Mouse (Mus musculus) right cerebral cortex, postnatal 4 days (tissue): ENCODE results near the gene Fcamr.

ENCODE experiments used
- DNase-seq: peaks from one replicate; pipeline ENCODE4 v3.0.0-alpha.2; 2022

The Fcamr gene

DNA sequence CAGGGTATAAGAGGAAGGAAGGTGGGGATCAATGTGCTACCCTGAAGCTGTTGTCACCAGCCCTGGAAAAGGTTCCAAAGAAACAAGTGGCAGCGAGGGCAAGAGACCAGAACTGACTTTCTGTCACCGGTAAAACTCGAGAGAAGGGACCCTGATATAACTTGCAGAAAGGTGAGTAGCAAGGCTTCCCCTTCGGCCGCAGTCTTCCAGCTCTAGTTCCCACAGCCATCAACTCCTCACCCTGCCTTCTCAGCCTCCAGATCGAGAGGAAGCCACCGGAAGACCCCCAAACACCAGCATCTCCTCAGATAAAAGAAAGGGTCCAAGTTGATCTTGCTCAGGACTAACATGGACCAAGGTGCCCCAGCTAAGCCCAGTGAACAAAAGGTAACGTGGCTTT is at the start of gene Fcamr:
TSS of gene Fcamr (plus strand) at position 301 of the 400 bp plus-strand sequence.
- DNase-seq = no peak

DNA sequence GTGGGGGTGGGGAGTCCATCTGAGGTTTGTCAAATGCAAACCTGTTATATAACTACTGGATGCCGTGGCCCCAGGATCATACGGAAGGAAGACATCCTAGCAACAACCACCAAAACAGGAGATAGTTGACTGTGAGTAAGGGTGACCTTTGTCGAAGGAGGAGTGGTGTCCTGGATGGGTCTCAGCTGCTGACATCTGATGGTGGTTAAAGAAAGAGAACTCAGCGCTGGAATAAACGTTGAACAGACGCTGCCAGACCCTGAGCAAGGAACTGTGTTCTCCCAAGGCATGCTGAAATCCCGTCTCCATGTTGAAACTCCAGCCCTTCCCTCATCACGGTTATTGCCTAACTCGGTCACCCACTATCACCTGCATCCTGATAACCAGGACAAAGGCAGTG is 41.0 kb upstream of the Fcamr start:
- no peak for DNase-seq

DNA sequence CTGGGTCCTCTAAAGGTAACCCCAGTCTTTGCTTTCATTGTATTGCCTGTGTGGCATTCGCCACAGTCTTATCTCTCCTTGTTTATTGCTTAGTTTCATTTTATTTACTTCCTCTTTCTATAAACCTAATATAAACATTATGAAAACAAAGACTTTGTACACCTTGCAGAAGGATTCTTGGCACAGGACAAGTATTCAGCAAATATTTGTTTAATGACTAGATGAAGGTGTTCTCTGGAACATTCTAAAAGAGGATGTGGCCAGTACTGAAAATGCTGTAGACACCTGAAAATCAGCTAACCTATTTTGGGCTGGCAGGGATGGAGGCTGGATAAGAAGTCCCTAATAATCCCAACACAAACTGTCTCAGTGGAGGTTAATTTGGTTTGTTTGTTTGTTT is 39.1 kb upstream of the Fcamr start:
- DNase-seq = no peak

DNA sequence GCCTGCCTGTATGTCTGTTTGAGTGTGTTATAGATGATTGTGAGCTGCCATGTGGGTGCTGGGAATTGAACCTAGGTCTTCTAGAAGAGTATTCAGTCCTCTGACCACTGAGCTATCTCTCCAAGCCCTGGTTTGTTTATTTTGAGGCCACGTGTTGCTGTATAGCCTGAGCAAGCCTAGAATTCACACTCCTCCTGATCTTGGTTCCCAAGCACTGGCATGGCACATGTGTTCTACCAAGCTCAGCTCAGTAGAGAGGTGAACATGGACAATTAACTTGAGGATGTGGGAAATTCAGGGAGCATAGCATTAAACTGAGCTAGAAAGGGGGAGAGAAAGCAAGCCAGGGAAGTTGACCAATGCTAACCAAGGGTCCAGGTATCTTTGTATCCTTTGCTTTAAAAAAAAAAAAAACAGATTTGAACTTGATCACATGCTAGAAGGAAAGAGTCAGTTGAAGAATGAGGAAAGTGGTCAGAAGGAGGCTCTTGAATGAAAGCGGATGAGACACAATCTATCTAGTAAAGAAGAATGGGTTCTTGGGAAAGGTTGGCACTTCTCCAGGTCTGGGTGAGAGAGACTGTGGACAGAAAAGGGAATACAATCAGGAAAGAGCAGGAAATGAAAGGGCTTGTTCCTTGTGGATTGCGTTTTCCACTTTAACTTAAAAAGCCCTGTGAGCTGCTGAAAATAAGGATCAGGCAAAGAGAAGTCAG is 38.5 kb upstream of the Fcamr start:
- no peak for DNase-seq

DNA sequence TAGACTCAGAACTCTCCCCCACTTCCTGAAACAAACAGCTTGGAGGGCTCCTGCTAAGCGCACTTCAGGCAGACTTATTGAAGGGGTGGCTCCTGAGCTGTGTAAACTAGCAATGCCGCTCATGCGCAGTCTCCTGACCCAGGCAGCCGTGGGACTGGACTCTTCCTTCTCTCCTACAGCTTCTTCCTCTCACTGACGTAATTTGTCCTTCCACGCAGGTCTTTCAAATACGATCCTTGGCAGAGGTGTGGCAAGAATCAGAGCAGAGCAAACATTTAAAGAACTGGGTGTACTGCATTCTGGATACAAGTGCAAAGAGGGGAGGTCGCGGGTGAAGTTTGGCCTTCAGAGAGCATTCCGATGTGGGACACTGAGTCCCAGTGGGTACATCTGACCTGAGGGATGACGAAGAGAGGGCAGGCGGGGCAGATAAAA is 36.7 kb upstream of the Fcamr start:
- DNase-seq = no peak

DNA sequence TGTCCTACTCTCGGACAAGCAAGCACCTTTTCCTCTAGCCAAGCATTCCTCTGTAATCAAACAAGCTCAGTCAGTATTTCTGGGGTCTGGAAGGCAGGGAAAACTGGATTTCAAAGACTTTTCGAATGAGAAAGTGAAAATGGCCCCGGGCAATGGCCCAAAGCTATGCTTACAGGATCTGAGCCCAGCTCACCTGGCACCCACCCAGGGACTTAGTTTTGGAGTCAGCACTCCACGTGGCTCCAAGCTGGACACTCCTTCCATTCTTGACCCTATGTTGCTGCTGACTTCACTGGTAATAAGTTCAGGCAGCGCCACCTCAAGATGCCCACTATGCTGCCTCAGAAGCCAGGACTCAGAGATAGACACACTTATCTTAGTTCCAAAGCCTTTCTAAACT is 33.6 kb upstream of the Fcamr start:
- DNase-seq = peak; percentile 16

DNA sequence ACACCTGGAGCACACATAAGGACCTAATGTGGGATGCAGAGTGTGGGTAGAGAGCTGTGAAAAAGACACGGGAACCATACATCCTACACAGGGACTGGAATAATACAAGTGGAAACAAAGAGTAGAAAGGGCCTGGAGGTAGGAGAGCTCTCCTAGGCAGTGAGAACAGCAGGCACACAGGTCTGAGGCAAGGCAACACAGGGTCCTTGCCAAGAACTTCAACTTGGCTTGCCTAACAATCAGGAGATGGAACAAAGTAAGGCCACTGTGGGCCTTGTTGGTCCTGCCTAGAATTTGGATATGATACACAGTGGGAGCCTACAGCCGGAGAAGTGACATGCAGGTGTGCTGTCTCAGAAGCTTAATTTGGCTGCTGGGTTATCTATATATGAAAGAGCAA is 30.8 kb upstream of the Fcamr start:
- no peak for DNase-seq

DNA sequence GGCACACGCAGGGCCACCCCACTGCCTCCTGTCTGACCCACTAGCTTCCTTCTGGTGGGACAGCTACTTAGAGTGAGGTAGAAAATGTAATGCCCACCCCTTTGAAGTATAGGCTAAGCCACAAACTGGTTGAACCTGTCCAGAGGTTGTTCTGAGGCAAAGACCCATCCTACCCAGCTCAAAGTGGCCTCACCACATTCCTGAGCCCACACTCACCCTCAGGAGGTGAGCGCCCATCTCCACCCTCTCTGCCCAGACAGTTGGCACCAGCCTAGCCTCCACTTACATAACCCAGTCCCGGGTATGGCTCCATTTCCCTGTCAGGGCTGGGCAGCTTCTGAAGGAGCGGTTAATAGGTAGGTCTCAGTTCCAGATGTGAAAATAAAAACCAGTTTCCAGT is 30.2 kb upstream of the Fcamr start:
- DNase-seq = no peak

DNA sequence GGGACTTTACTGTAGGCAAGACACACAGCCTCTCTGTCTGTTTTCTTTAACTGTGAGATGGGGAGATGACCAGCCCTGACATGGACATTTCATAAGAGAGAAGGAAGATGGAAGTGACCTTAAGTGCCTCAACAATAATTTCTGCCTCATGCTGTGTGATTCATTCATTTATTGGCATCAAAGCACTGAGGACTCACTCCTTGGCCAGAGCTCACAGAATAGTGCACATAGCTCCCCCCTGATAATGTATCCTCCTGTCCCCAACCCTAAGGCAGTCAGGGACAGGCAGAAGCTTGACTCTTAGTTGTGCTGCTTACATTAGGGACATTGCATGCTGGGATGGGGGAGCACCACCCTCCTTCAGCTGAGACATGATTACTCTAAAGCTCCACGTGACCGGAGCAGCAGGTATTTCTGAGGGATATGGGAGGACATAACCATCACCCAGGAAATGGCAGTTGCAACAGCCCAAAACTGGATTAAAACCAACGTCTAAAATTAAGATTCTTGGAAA is 29.7 kb upstream of the Fcamr start:
- no peak for DNase-seq

DNA sequence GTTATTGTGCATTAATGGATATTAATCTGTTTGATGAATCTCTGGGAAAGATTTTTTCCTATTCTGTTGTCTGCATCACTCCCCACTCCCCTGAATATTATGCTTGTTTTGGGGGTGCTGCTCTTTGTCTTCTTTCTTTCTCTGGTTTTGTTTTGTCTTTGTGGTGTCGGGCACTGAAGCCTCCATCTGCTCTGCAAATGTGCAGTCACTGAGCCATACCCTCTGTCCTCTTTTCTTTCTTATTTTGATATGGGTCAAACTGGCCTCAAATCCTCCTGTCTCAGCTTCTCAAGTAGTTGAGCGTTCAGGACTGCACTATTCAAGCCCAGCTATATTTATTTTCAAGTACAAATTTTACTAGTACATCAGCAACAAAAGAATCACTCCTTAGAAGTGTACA is 25.5 kb upstream of the Fcamr start:
- DNase-seq = no peak

DNA sequence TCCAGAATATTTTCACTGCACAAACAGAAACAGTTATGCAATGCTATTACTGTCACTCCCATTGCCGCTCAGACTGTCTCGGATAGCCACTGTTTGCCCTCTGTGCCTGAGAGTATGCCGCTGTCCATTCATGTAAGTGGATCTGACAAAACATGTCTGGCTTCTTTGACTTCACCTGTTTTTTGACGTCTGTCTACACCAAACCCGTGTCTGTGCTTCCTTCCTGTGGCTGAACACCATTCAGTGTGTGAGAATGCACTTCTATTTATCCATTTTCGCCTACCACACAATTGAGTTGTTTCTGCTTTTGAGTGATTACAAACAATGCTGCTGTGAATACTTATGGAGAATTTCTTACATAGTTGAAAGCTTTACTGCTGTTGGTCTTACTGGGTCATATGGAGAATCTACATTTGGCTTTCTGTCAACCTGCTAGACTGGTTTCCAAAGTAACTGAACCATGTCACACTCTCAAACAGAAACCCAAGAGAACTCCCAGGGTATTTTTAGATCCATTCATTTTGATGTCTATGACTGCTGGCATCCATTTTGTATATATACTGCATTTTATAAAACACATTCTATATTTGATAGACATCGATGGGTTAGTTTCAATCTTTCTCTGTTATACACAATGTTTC is 24.9 kb upstream of the Fcamr start:
- DNase-seq = no peak

DNA sequence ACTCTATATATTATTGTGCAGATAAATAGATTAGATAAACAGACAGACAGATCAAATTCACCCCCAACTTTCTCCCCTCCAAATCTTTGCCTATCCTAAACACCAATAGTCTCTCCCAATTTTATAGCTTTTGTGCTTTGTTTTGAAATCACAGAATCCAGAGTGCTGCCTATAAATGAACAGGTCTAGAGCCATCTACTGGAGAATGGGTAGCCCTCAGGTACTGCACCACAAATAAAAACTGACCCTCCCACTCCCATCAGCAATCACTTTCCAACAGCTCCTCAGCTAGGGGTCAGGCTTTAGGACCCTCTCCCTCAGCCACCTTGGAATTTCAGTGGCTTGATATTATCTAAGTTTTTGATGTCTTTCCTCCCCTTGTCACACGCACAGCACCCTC is 24.1 kb upstream of the Fcamr start:
- DNase-seq = no peak

DNA sequence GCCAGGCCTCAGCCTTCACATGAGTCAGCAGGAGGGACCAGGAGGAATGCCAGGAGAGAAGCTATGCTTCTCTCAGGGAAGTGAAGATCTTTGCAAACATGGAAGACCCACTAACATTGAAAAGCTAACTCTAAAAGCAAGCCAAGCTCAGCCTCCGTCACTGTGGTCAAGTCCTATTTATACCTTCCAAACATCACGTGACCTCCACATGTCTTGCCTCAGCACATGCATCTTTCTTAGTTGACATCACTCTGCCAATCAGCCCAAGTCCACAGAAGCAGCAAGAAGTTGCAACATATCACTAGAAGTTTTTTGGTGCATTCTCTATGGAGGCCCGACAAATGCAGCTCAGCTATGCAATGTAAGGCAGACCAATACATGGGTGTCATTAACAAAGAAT is 20.8 kb upstream of the Fcamr start:
- no peak for DNase-seq

DNA sequence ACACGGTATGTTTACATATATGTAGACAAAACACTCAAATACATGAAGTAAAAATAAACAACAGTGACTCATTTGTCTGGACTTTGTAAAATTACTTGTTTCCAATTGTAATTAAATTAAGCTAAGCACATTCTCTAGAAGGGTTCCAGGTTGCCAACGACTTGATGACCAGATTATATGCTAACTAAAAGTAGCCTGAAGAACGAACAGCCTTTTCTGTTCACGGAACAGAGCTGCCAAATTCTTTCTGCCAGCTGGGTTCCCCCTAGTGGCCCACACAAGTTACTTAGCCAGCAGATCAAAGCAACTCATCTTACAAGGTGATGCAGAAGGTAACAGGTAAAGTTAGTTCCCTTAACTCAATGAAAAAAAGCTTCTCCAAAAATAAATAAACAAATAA is 16.6 kb upstream of the Fcamr start:
- no peak for DNase-seq

DNA sequence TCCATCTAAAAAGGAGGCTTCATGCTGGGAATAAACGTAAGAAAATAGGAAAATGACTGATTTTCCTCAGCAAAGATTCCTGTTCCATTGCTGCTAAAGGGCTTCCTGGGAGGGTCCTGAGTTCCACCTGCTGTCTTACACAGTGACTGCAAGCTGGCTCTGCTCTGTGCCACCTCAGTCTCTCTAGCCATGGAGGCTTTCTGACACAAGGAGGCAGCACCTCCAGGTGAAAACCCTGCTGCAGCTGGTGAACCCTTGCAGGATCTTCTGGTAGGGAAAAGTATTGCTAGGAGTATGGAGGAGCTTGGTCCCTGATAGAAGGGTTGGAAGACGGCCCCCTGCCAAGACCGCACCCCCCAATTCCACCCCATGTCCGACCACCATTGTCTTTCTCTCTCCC is 13.7 kb upstream of the Fcamr start:
- no peak for DNase-seq

DNA sequence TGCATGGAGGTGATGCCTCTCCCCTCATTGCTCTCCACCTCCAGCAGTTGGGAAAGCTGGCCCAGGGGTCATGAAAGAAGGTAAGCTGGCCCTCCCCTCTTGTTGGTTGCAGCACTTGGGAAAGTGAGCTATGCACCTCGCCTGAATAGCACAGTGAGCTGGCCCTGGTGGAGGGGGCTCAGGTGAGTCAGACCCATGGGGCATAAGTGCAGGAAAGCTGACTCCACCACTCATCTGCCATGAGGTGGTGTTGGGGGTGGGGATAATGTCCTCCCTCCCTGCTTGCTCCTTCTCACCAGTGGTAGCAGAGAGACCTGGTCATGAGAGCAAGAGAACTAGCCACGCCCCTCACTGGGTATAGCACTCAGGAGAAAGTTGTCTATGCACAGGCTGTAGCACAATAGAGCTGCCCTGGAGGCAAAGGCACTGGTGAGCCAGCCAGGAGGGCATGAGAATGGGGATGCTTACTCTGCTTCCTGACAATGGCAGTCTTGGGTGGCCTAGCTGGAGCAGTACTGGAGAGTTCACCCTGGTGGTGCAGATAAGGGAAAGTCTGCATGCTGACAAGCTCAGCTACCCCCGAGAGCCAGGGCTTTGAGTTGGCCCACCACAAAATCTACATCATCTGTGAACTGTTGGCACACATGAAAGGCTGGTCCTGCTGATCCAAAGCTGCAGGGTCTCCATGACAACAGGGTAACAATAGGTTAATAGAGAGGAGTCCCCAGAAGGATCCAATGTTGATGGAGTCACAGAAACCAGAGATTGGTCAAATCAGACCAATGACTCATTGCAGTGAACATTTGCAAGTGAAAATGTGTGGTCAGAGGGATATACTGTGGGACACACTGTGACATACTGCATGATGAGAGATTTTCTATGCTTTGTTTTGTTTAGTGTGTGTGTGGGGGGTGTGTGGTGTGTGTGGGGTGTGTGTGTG is 10.9 kb upstream of the Fcamr start:
- no peak for DNase-seq

DNA sequence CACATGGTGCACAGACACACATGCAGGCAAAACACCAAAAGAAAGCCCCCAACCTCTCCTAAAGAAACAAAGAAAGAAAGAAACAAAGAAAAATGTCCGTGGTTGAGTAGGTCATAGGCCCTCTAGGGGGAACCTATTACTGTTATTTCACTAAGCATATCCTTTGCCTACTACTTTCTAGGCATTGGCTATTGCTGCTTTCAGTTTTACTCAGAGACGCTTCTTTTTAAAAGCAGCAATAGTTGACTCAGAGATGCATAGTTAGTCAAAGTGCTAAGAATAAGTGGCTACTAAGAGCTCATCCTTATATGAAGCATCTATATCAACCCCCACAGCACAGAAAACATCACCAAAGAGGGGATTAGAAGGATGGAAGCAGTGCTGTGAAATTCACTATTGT is 5.4 kb upstream of the Fcamr start:
- no peak for DNase-seq

DNA sequence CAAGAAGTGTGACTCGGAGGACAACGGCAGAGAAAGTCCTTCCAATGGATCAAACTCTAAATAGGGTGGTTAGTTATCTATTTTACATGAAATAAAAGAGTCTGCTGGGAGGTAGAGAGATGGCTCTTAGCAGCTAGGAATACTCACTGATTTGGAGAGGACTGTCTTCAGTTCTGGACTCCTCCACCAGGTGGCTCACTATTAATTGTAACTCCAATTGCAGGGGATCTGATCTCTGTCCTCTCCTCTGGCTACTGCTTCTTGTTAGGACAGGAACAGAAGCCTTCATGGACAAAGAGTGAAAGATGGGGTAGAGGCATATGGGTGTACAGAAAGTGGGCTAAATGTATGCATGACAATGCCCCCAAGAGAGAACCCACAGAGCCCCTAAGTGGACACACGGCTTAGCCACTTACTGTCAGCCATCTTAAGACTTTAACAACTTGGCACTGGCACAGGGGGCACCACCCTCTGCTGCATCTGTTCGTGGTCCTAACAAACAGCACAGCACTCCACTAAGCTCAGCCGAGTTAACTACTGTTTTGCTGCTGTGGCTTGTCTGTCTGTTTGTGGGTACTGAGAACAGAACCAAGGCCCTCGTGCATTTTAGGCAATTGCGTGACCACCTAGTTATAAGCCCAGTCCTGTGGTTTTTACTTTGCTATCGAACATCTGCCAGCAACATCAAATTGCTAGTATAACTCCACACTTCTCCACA is 3.6 kb upstream of the Fcamr start:
- peak; percentile 68 for DNase-seq

DNA sequence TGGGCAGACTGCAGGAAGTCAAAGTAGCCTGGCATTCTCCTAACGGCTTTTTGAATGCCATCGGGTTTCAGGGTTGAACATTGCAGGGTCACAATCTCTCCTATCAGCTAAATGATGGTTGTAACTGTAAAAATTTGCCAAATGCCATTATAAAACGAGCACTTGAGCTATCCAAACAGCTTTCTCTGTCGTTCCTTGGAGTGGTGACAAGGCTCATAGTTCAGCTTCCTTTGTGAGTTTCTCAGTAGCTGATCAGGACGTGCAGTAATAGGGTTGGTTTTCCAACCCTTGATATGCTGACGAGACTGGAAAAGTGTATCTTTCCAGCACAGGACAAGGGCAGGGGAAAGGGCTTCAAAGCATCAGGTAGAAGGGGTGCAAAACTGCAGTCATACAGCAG is 2.7 kb upstream of the Fcamr start:
- DNase-seq = no peak

DNA sequence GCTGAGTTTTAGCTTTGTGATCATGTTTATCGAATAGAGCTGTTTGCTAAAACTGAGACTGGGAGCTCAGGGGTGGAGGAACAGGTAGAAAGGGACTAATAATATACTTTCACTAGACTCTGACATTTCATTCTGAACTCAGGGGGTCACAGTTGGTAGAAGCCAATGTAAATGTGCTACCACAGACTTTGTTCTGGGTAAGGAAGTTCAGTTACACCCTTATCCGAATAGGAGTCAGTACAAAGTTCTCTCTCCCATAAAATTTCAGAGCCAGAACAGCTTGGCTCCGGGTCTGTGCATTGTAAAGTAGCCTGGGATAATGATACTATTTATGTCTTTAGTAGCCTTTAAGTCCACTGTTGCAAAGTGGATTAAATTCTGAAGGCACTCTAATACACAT is 2.2 kb upstream of the Fcamr start:
- no peak for DNase-seq

DNA sequence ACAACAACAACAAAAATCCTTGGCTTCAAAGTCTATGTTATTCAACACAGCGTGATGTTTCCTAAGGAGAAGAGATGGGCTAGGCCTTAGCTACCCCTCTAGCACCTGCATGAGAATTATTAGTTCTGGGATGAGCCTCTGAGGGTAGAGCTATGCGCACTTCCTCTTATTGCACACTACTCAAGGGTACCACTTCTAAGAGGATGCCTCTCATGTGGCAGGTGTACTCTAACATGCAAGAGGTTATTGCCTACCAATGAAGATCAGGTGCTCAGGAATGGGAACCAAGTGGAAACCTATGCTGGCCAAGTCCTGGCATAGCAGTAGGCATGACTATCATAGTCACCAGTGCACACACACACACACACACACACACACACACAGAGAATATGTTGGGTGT is 1.3 kb upstream of the Fcamr start:
- DNase-seq = no peak

DNA sequence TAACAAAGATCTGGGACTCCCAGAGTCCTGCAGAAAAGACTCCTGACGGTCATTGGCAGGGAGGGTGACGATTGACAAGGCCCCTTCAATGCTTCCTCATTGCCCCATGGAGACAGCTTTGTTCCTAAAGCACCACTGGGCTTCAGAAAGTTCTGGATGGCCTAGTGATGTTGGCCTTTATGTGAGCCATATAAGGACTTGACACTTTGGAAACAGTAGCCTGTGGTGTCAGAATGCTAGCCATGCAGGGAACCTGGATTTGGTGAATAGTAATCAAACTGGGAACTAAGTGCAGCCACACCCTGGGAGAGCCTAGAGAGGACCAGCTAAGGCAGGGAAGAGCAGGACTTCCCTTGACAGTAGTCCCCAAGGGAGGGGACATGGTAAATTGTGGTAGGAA is 809 bp downstream of the Fcamr start:
- DNase-seq = no peak

DNA sequence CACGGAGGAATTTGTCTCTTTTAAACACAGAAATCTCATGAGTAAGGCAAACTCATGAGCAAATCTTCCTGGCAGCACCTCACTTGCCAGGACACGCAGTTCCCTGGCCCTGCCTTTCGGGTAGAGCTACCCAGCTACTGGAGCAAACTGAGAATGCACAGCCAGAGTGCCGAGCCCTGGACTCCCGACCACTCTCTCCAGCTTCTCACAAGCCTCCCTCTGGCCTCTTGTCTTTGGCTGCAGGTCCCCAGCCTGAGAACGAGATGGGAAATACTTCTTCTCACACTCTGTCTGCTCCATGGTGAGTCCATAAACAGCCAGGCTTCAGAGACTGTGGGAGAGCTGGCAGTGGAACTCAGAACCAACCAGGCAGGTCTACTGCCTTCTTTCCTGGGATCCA is 2.3 kb downstream of the Fcamr start:
- no peak for DNase-seq
